Mouse (Mus musculus): Measurements from ENCODE around the gene Ubtd1. TPM values are rescaled to one million over a fixed set of nuclear protein-coding genes. Genes with fewer than 3 reads are reported as not detected.

Ubtd1 gene
- polyA plus RNA-seq, 1 experiment from 2014 or later, result 14.5 TPM

DNA sequence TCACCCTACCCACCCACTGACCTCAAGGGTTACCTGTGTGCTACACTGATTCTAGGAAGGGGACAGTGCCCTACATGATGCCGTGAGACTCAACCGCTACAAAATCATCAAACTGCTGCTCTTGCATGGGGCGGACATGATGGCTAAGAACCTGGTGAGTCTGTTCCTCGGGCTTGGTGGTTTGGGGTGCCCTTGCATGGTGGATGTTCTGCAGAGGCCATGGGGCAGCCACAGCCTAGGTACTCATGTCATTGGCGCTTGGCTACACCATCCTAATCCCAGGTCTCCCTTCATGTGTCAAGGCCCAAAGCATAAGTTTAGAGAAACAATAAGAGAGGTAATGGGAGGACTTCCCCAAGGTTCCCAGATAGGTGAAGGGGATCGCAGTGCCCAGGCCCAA, 62.4 kb downstream of the Ubtd1 start:
- no peak overlapping the region for H3K27ac ChIP-seq (ENCODE audit: low read length)
- H3K36me3 ChIP-seq (ENCODE audit: control insufficient read depth, insufficient read depth, low read length), result no peaks in the 10 kb centered on the region
- 92% methylated on average over 6 of the region's 6 CpGs for WGBS
- H3K4me2 ChIP-seq (ENCODE audit: low read depth, low read length), result no peak overlapping the region
- H3K9me3 ChIP-seq (ENCODE audit: control insufficient read depth, low read length), result no peaks in the 10 kb centered on the region
- H3K27me3 ChIP-seq (ENCODE audit: control insufficient read depth, insufficient read depth, low read depth, low read length), result no peaks in the 10 kb centered on the region; the same call in 1 of the 2 replicates
- ATAC-seq (ENCODE audit: low read depth), result no peak
- no peak overlapping the region for H3K9ac ChIP-seq (ENCODE audit: low read length)
- H3K4me1 ChIP-seq (replicated peaks; ENCODE audit: control insufficient read depth, insufficient read depth, low read length), result peaks cover 5% of the 10 kb centered on the region
- H3K4me3 ChIP-seq (ENCODE audit: low read length), result no peak overlapping the region

DNA sequence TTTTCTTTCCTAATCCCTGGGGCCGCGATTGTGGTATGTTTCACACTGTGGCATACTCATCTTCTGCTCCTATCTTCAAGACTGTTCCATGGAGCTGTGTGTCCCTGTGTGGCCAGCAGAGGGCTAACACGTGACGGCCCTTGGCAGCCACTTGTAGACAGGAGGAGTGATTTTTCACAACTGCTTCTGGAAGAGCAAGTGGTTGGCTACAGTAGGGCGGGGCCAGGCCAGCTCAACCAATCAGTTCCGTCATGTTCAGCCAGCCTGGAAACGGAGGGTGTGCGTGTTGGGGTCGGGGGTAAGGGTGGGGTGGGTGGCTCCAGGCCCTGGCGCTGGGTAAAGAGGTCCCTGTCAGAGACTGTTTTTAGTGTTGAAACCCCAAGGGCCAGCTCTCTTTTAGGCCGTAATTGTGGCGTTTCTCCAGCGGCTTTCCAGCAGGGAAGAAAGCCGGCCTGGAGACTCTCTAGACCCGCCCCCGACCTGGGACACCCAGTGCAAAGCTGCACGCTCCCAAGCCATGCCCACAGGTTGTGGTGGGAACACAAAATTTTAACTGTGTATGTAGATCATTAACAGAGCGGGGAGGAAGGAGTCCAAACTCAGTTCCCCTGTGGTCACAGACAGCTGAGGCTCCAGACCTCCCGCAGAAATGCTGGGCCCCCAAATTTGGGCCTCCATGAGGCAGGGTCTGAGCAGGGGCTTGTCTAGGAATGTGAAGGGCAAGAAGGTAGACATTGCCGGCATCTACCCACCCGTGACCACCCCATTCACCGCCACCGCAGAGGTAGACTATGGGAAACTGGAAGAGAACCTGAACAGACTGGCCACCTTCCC, 63.9 kb downstream of the Ubtd1 start, which contains the start of gene Hoga1:
Gene Hoga1, plus strand, starts transcription at position 342 of the 834 bp plus-strand sequence.
- Histone ChIP-seq H3K4me1 (replicated peaks; ENCODE audit: control insufficient read depth, insufficient read depth, low read length) (peaks cover 5% of the 10 kb centered on the region), H3K4me2 (ENCODE audit: low read depth, low read length) (peak within 1 kb of the TSS; percentile 66), H3K27ac (ENCODE audit: low read length) (no peak within 1 kb of the TSS), H3K4me3 (ENCODE audit: low read length) (peak within 1 kb of the TSS; percentile 50), H3K36me3 (ENCODE audit: control insufficient read depth, insufficient read depth, low read length) (no peaks in the 10 kb centered on the region), H3K27me3 (ENCODE audit: control insufficient read depth, insufficient read depth, low read depth, low read length) (no peaks in the 10 kb centered on the region), H3K9me3 (ENCODE audit: control insufficient read depth, low read length) (no peaks in the 10 kb centered on the region), H3K9ac (ENCODE audit: low read length) (peak within 1 kb of the TSS; percentile 62)
- WGBS, result 19% methylated on average over 23 of the region's 23 CpGs
- ATAC-seq (ENCODE audit: low read depth), result peak; percentile 96

DNA sequence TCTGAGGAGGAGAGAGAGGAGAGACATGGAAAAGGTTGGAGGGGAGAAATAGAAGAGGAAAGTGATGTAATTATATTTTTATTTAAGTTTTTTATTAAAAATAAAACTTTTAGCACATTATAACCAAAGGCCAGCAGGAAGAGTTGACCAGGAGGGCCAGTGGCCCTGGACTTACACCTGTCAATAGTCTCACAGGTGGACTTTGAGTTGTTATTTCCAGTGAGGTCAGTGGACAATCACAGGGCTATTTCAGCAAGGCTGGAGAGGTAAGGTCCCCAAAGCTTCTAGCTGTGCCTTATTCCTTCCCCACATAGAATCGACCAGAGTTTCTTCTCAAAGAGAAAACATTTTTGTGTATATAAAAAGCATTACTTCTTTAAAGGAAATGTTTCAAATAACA, 68.7 kb downstream of the Ubtd1 start:
- WGBS, result 77% methylated on average over 1 of the region's 1 CpGs
- no peaks in the 10 kb centered on the region for H3K36me3 ChIP-seq (ENCODE audit: control insufficient read depth, insufficient read depth, low read length)
- H3K4me1 ChIP-seq (replicated peaks; ENCODE audit: control insufficient read depth, insufficient read depth, low read length), result peaks cover 5% of the 10 kb centered on the region
- no peak overlapping the region for H3K4me2 ChIP-seq (ENCODE audit: low read depth, low read length)
- no peak overlapping the region for H3K4me3 ChIP-seq (ENCODE audit: low read length)
- no peaks in the 10 kb centered on the region for H3K27me3 ChIP-seq (ENCODE audit: control insufficient read depth, insufficient read depth, low read depth, low read length)
- no peak overlapping the region for H3K9ac ChIP-seq (ENCODE audit: low read length)
- H3K9me3 ChIP-seq (ENCODE audit: control insufficient read depth, low read length), result no peaks in the 10 kb centered on the region
- H3K27ac ChIP-seq (ENCODE audit: low read length), result no peak overlapping the region
- no peak for ATAC-seq (ENCODE audit: low read depth)

DNA sequence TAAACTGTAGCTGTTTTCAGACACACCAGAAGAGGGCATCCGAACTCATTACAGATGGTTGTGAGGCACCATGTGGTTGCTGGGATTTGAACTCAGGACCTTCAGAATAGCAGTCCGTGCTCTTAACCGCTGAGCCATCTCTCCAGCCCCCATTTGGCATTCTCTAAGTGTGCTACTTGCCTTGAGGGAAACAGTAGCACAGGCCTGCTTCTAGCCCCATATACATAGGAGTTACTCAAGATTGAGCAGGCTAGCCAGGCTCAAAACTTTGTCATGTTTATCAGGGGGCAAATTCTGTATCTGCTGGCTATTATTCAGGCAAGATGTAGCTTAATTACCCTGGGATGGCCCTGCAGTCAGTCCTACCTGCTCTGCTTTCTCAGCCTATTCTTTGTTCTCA, 69.8 kb downstream of the Ubtd1 start:
- no peak overlapping the region for H3K9ac ChIP-seq (ENCODE audit: low read length)
- H3K36me3 ChIP-seq (ENCODE audit: control insufficient read depth, insufficient read depth, low read length), result no peaks in the 10 kb centered on the region
- H3K9me3 ChIP-seq (ENCODE audit: control insufficient read depth, low read length), result no peaks in the 10 kb centered on the region
- ATAC-seq (ENCODE audit: low read depth), result no peak
- H3K4me3 ChIP-seq (ENCODE audit: low read length), result no peak overlapping the region
- no peaks in the 10 kb centered on the region for H3K4me1 ChIP-seq (replicated peaks; ENCODE audit: control insufficient read depth, insufficient read depth, low read length)
- no peaks in the 10 kb centered on the region for H3K27me3 ChIP-seq (ENCODE audit: control insufficient read depth, insufficient read depth, low read depth, low read length)
- WGBS, result 82% methylated on average over 3 of the region's 3 CpGs
- no peak overlapping the region for H3K27ac ChIP-seq (ENCODE audit: low read length)
- H3K4me2 ChIP-seq (ENCODE audit: low read depth, low read length), result no peak overlapping the region

DNA sequence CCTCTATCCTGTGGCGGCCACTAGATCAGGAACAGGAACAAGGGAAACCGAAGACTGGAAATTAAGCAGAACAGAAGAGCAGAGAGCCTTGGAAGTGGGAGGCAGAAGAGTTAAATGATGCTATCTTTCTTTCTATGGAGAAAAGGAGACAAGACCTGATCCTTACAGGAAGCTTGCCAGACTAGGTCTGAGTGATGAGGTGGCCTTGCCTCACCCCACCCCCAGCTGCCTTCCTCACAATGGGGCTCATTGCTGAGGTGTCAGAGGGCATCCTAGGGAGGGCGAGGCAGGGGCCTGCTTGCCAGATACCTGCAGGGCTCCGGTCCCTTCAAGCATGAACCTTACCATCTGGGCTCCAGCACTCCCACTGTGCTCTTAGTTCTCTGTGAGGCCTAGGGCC, 70.4 kb downstream of the Ubtd1 start, which contains the start of gene 4933411K16Rik:
Gene 4933411K16Rik, plus strand, starts transcription at position 301 of the 400 bp plus-strand sequence.
- Histone ChIP-seq H3K4me1 (replicated peaks; ENCODE audit: control insufficient read depth, insufficient read depth, low read length) (no peaks in the 10 kb centered on the region), H3K4me3 (ENCODE audit: low read length) (no peak within 1 kb of the TSS), H3K9me3 (ENCODE audit: control insufficient read depth, low read length) (no peaks in the 10 kb centered on the region), H3K9ac (ENCODE audit: low read length) (no peak within 1 kb of the TSS), H3K27ac (ENCODE audit: low read length) (no peak within 1 kb of the TSS), H3K4me2 (ENCODE audit: low read depth, low read length) (no peak within 1 kb of the TSS), H3K36me3 (ENCODE audit: control insufficient read depth, insufficient read depth, low read length) (no peaks in the 10 kb centered on the region), H3K27me3 (ENCODE audit: control insufficient read depth, insufficient read depth, low read depth, low read length) (no peaks in the 10 kb centered on the region)
- ATAC-seq (ENCODE audit: low read depth), result no peak
- 77% methylated on average over 4 of the region's 4 CpGs for WGBS

DNA sequence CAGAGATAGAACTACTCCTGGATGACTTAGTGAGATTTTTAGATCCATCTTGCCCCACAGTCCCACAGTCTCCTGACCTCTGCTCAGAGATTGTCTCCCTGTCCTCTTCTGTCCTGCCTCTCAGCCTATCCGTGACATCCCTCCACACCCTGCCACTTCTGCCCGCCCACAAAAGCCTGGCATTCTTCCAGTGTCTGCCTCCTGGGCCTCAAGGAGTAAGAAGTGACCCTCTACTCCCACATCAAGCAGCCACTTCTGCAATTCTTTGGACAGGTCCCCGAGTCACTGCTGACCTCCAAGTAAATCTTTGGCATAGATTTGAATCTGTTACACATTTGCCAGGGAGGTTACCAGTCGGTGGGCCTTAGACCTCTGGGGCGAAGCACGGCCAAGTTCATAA, 72.7 kb downstream of the Ubtd1 start:
- 48% methylated on average over 6 of the region's 6 CpGs for WGBS
- no peaks in the 10 kb centered on the region for H3K36me3 ChIP-seq (ENCODE audit: control insufficient read depth, insufficient read depth, low read length)
- H3K27me3 ChIP-seq (ENCODE audit: control insufficient read depth, insufficient read depth, low read depth, low read length), result no peaks in the 10 kb centered on the region
- no peak overlapping the region for H3K9ac ChIP-seq (ENCODE audit: low read length)
- H3K27ac ChIP-seq (ENCODE audit: low read length), result no peak overlapping the region
- no peaks in the 10 kb centered on the region for H3K4me1 ChIP-seq (replicated peaks; ENCODE audit: control insufficient read depth, insufficient read depth, low read length)
- H3K4me2 ChIP-seq (ENCODE audit: low read depth, low read length), result no peak overlapping the region
- ATAC-seq (ENCODE audit: low read depth), result peak; percentile 51; the same call in 1 of the 2 replicates
- H3K9me3 ChIP-seq (ENCODE audit: control insufficient read depth, low read length), result no peaks in the 10 kb centered on the region
- H3K4me3 ChIP-seq (ENCODE audit: low read length), result no peak overlapping the region

DNA sequence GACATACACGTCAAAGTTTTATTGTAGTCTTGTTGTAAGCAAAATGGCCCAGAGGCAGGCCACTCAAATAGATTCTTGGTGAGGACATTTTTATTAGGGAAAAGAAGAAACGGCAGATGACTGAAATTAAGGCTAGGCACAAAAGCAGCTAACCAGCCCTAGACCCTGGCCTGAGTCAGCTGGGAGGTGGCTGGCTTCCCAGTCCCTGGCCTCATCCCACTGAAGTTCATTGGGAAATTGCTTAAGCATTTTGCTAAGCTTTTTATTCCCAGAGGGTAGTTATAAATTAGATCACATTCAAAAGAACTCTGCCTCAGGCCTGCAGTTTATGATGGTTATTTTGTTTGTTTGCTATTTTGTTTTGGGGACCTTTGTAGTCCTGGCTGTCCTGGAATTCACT, 74.3 kb downstream of the Ubtd1 start:
- Histone ChIP-seq H3K36me3 (ENCODE audit: control insufficient read depth, insufficient read depth, low read length) (no peaks in the 10 kb centered on the region), H3K4me2 (ENCODE audit: low read depth, low read length) (no peak overlapping the region), H3K27ac (ENCODE audit: low read length) (no peak overlapping the region), H3K4me3 (ENCODE audit: low read length) (no peak overlapping the region), H3K4me1 (replicated peaks; ENCODE audit: control insufficient read depth, insufficient read depth, low read length) (no peaks in the 10 kb centered on the region), H3K9ac (ENCODE audit: low read length) (no peak overlapping the region), H3K27me3 (ENCODE audit: control insufficient read depth, insufficient read depth, low read depth, low read length) (no peaks in the 10 kb centered on the region), H3K9me3 (ENCODE audit: control insufficient read depth, low read length) (no peaks in the 10 kb centered on the region)
- WGBS, result 75% methylated on average over 2 of the region's 2 CpGs
- ATAC-seq (ENCODE audit: low read depth), result no peak

DNA sequence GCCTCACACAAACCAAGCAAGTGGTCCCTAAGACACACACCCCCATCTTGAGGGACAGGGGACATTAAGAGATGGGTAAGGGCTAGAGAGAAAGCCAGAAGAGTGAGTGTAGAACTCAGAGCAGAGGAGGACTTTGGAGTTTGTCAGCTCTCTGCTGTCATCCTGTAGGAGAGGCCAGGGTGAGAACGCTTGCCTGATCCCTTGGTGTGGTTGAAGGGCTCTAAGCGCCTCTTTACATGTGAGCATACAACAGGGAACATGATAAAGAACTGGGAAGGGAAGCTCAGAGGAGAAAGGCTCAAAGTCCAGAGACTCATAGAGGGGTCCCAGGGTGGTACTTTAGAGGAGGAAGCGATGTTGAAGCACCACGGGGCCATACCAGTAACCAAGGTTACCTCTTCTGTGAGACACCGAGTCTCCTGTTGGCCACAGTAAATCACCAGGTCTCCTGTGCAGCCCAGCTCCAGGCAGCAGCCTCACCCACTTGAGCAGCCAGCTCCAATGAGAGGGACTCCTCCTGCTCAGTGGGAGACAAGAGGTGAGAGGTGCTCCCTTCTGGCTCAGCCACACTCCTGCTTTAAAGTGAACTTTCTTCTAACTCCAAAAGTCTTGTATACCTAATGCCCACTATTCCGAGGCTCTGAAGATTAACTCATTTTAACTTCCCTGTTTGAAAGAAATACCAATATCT, 75.3 kb downstream of the Ubtd1 start:
- H3K27ac ChIP-seq (ENCODE audit: low read length), result no peak overlapping the region
- no peaks in the 10 kb centered on the region for H3K36me3 ChIP-seq (ENCODE audit: control insufficient read depth, insufficient read depth, low read length)
- ATAC-seq (ENCODE audit: low read depth), result no peak
- H3K27me3 ChIP-seq (ENCODE audit: control insufficient read depth, insufficient read depth, low read depth, low read length), result no peaks in the 10 kb centered on the region
- H3K9ac ChIP-seq (ENCODE audit: low read length), result no peak overlapping the region
- no peak overlapping the region for H3K4me3 ChIP-seq (ENCODE audit: low read length)
- H3K4me2 ChIP-seq (ENCODE audit: low read depth, low read length), result no peak overlapping the region
- H3K9me3 ChIP-seq (ENCODE audit: control insufficient read depth, low read length), result no peaks in the 10 kb centered on the region
- H3K4me1 ChIP-seq (replicated peaks; ENCODE audit: control insufficient read depth, insufficient read depth, low read length), result no peaks in the 10 kb centered on the region
- 64% methylated on average over 6 of the region's 6 CpGs for WGBS

DNA sequence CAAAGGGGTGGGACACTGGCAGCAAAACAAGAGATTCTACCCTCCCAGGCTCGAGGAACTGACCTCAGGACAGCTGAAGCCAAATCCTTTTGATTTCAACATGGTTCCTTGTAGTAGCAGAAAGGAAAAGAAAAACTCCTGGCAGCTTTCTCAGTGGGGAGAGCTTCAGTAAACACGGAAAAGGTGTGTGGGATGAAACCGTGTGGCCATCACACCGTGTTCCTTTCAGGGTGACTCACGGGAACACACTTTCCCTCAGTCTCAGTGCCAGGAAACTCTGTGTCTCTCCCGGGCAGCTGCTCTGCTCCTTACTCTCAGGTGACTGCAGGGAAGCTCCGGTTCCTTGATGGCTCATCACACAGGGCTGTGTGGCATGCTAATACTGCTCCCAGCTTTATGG, 76.9 kb downstream of the Ubtd1 start:
- H3K4me1 ChIP-seq (replicated peaks; ENCODE audit: control insufficient read depth, insufficient read depth, low read length), result no peaks in the 10 kb centered on the region
- H3K27me3 ChIP-seq (ENCODE audit: control insufficient read depth, insufficient read depth, low read depth, low read length), result no peaks in the 10 kb centered on the region
- ATAC-seq (ENCODE audit: low read depth), result no peak
- H3K4me2 ChIP-seq (ENCODE audit: low read depth, low read length), result no peak overlapping the region
- WGBS, result 58% methylated on average over 7 of the region's 7 CpGs
- no peak overlapping the region for H3K4me3 ChIP-seq (ENCODE audit: low read length)
- no peak overlapping the region for H3K9ac ChIP-seq (ENCODE audit: low read length)
- H3K9me3 ChIP-seq (ENCODE audit: control insufficient read depth, low read length), result no peaks in the 10 kb centered on the region
- H3K36me3 ChIP-seq (ENCODE audit: control insufficient read depth, insufficient read depth, low read length), result no peaks in the 10 kb centered on the region
- no peak overlapping the region for H3K27ac ChIP-seq (ENCODE audit: low read length)
